Comparison of ENCODE assay signal across 9 mouse cellular contexts in genomic region chr2:181676424-181676823, GRCm38 (mm10). TPM values are rescaled to one million over a fixed set of nuclear protein-coding genes. Genes with fewer than 3 reads are reported as not detected.
DNase-seq lines count a peak whose midpoint lies in the region; ATAC-seq lines count a peak whose summit lies in the region.
"Had no signal": no experiment of that assay in that cellular context is flagged by ENCODE, and none has a peak within 500 bp of the region (broad histone marks: within the 10 kb centered on the region; RNA-seq: fewer than 3 reads in every experiment).

No protein-coding gene starts in this region.

- peak overlapping the region; percentile 63 for H3K27ac ChIP-seq in kidney, embryonic 16.5 days (ENCODE audit: low read length)
- H3K27ac ChIP-seq in forebrain, embryonic 14.5 days (ENCODE audit: low read depth, low read length) = peak overlapping the region; percentile 30; the same call in 1 of the 2 replicates

- peaks cover 20% of the 10 kb centered on the region for H3K27me3 ChIP-seq in kidney, embryonic 16.5 days (ENCODE audit: insufficient read depth, low read length)
- peaks cover 21% of the 10 kb centered on the region for H3K27me3 ChIP-seq in forebrain, embryonic 14.5 days (replicated peaks; ENCODE audit: control insufficient read depth, insufficient read depth, low read length)

- no peaks in the 10 kb centered on the region for H3K36me3 ChIP-seq in kidney, embryonic 16.5 days (ENCODE audit: insufficient read depth, low read length)
- no peaks in the 10 kb centered on the region for H3K36me3 ChIP-seq in forebrain, embryonic 14.5 days (ENCODE audit: control insufficient read depth, insufficient read depth, low read length)

- H3K9me3 ChIP-seq in kidney, embryonic 16.5 days (ENCODE audit: low read length) = no peaks in the 10 kb centered on the region
- no peaks in the 10 kb centered on the region for H3K9me3 ChIP-seq in forebrain, embryonic 14.5 days (replicated peaks; ENCODE audit: control insufficient read depth, low read length)

- H3K4me1 ChIP-seq in kidney, embryonic 16.5 days (ENCODE audit: insufficient read depth, low read length) = peaks cover 28% of the 10 kb centered on the region
- H3K4me1 ChIP-seq in forebrain, embryonic 14.5 days (ENCODE audit: control insufficient read depth, insufficient read depth, low read length) = peaks cover 13% of the 10 kb centered on the region; the same call in 1 of the 2 replicates

- ATAC-seq in kidney, embryonic 16.5 days (ENCODE audit: low FRiP score, low TSS enrichment) = no peak
- no peak for ATAC-seq in forebrain, embryonic 14.5 days

- no peak overlapping the region for H3K9ac ChIP-seq in kidney, embryonic 16.5 days (replicated peaks; ENCODE audit: low read length)
- H3K9ac ChIP-seq in forebrain, embryonic 14.5 days (ENCODE audit: low read length) = no peak overlapping the region

- no peak overlapping the region for H3K4me2 ChIP-seq in kidney, embryonic 16.5 days (replicated peaks; ENCODE audit: low read depth, low read length)
- H3K4me2 ChIP-seq in forebrain, embryonic 14.5 days (ENCODE audit: low read length) = no peak overlapping the region

- 62% methylated on average over 2 of the region's 2 CpGs for WGBS in kidney, embryonic 16.5 days
- WGBS in forebrain, embryonic 14.5 days = 18% methylated on average over 2 of the region's 2 CpGs

- H3K4me3 ChIP-seq in kidney, embryonic 16.5 days (ENCODE audit: low read length) = no peak overlapping the region
- H3K4me3 ChIP-seq in forebrain, embryonic 14.5 days (ENCODE audit: low read depth, low read length) = no peak overlapping the region

- no peak for DNase-seq in kidney, adult 11 months
- DNase-seq in NIH3T3 (ENCODE audit: low read depth) = peak; percentile 53
- peak; percentile 69 for DNase-seq in forebrain, embryonic 14.5 days (ENCODE audit: low spot score)
- peak; percentile 54 for DNase-seq in lung, postnatal 36 days
- DNase-seq in cerebellum, adult 9-11 months = no peak
- DNase-seq in gastrocnemius, postnatal 4 days (ENCODE audit: low spot score in 2 of 2) = no peak

RNA-seq across cellular contexts. Expression of gene Tcea2, which starts 3.7 kb away (rescaled TPM):
- polyA plus RNA-seq in kidney, embryonic 16.5 days (2015; fragmentation: Nextera tagmentation; extraction: Ambion mirVana) = 29.3 and 29.9 TPM in 2 replicates
- 42.0 and 44.3 TPM in 2 replicates for polyA plus RNA-seq in forebrain, embryonic 14.5 days (2014; fragmentation: Nextera tagmentation; extraction: Ambion mirVana)
- total RNA-seq in gastrocnemius, postnatal 4 days (2021) = 1 to 10 TPM; 7.5 to 9.7 TPM

RNA-seq across cellular contexts. Expression of gene Sox18, which starts 5.0 kb away (rescaled TPM):
- polyA plus RNA-seq in kidney, embryonic 16.5 days (2015; fragmentation: Nextera tagmentation; extraction: Ambion mirVana) = 61.6 and 65.2 TPM in 2 replicates
- polyA plus RNA-seq in forebrain, embryonic 14.5 days (2014; fragmentation: Nextera tagmentation; extraction: Ambion mirVana) = 12.5 and 15.1 TPM in 2 replicates
- total RNA-seq in gastrocnemius, postnatal 4 days (2021) = 10 to 100 TPM; 33.9 to 34.4 TPM
- total RNA-seq: monocyte, adult 5-6 weeks had no signal

RNA-seq across cellular contexts. Expression of gene Rgs19, which starts 17.4 kb away (rescaled TPM):
- 67.7 and 72.1 TPM in 2 replicates for polyA plus RNA-seq in kidney, embryonic 16.5 days (2015; fragmentation: Nextera tagmentation; extraction: Ambion mirVana)
- 60.3 and 63.6 TPM in 2 replicates for polyA plus RNA-seq in forebrain, embryonic 14.5 days (2014; fragmentation: Nextera tagmentation; extraction: Ambion mirVana)
- 10 to 100 TPM; 16.4 to 20.1 TPM for total RNA-seq in gastrocnemius, postnatal 4 days (2021)

RNA-seq across cellular contexts. Expression of gene Gm29797, which starts 19.6 kb away (rescaled TPM):
- polyA plus RNA-seq in kidney, embryonic 16.5 days (2015; fragmentation: Nextera tagmentation; extraction: Ambion mirVana) = 0.21 and 0.49 TPM in 2 replicates
- polyA plus RNA-seq in forebrain, embryonic 14.5 days (2014; fragmentation: Nextera tagmentation; extraction: Ambion mirVana) = not detected in 2 replicates
- total RNA-seq in gastrocnemius, postnatal 4 days (2021) = under 1 TPM in 1 of 2 experiments, not detected in 1; 0.36 TPM
- total RNA-seq: monocyte, adult 5-6 weeks had no signal

RNA-seq across cellular contexts. Expression of gene Lkaaear1, which starts 21.8 kb away (rescaled TPM):
- not detected in 2 replicates for polyA plus RNA-seq in kidney, embryonic 16.5 days (2015; fragmentation: Nextera tagmentation; extraction: Ambion mirVana)
- polyA plus RNA-seq in forebrain, embryonic 14.5 days (2014; fragmentation: Nextera tagmentation; extraction: Ambion mirVana) = not detected in 2 replicates
- not detected for total RNA-seq in gastrocnemius, postnatal 4 days (2021)
- total RNA-seq: monocyte, adult 5-6 weeks had no signal
- polyA plus RNA-seq: intestine, embryonic 14.5 days had no signal

Comparison
In these comparisons a context has a peak if more than half of its experiments do, and no peak if none do; other contexts are left out.
1. DNase-seq: peak in NIH3T3 (single experiment), forebrain, embryonic 14.5 days (single experiment) and lung, postnatal 36 days (single experiment); none in kidney, adult 11 months (single experiment), cerebellum, adult 9-11 months (single experiment) and gastrocnemius, postnatal 4 days (0 of 2).